In genomic region chr9:80266507-80266906, GRCm38 (mm10) we compare ENCODE assay signal across 18 mouse cellular contexts.
DNase-seq lines count a peak whose midpoint lies in the region; ATAC-seq and TF ChIP-seq lines count a peak whose summit lies in the region.
"Had no signal": no experiment of that assay in that cellular context is flagged by ENCODE, and none has a peak within 500 bp of the region (broad histone marks: within the 10 kb centered on the region; RNA-seq: fewer than 3 reads in every experiment).

No protein-coding gene starts in this region.

- peak; percentile 83 for ATAC-seq in granulocyte monocyte progenitor cell, adult 5-6 weeks (replicated peaks; ENCODE audit: poor library complexity, severe bottlenecking)
- peak; percentile 53 for ATAC-seq in megakaryocyte-erythroid progenitor cell, adult 5-6 weeks (replicated peaks; ENCODE audit: low FRiP score, low TSS enrichment, poor library complexity, severe bottlenecking)
- no peak for ATAC-seq in forebrain, embryonic 12.5 days (ENCODE audit: low FRiP score)
- ATAC-seq: intestine, postnatal 0 days had no signal

- no peak overlapping the region for H3K9ac ChIP-seq in forebrain, embryonic 12.5 days
- H3K9ac ChIP-seq: limb, embryonic 15.5 days had no signal

- no peaks in the 10 kb centered on the region for H3K36me3 ChIP-seq in forebrain, embryonic 12.5 days (replicated peaks)
- H3K36me3 ChIP-seq: limb, embryonic 15.5 days had no signal

- peaks cover 4% of the 10 kb centered on the region; the same call in 1 of the 2 replicates for H3K27me3 ChIP-seq in forebrain, embryonic 12.5 days
- H3K27me3 ChIP-seq: limb, embryonic 15.5 days had no signal

- peak; percentile 8 for DNase-seq in lung, postnatal 25 days (ENCODE audit: low spot score)
- no peak for DNase-seq in lung, adult 18-20 months
- peak; percentile 70 for DNase-seq in thymus, postnatal 25 days
- no peak for DNase-seq in frontal cortex, postnatal 14 days (ENCODE audit: low spot score in 2 of 2)
- DNase-seq in layer of hippocampus, adult 2 months (ENCODE audit: low spot score in 2 of 2) = no peak
- DNase-seq: cerebellum, adult 18-20 months; embryo, embryonic 11 days; heart, adult 11 months; heart, postnatal 36 days; kidney, postnatal 4 days had no signal

- no peak overlapping the region for H3K4me2 ChIP-seq in forebrain, embryonic 12.5 days
- H3K4me2 ChIP-seq: limb, embryonic 15.5 days had no signal

- H3K9me3 ChIP-seq in forebrain, embryonic 12.5 days = no peaks in the 10 kb centered on the region
- H3K9me3 ChIP-seq: limb, embryonic 15.5 days had no signal

- 88% methylated on average over 7 of the region's 7 CpGs for WGBS in forebrain, embryonic 12.5 days

- H3K4me1 ChIP-seq in forebrain, embryonic 12.5 days = no peaks in the 10 kb centered on the region

- H3K4me3 ChIP-seq in forebrain, embryonic 12.5 days (replicated peaks) = no peak overlapping the region
- H3K4me3 ChIP-seq in layer of hippocampus, adult 2 months = no peak overlapping the region
- H3K4me3 ChIP-seq: erythroblast, embryonic 14.5 days; left cerebral cortex, adult 2 months; limb, embryonic 15.5 days had no signal

- H3K27ac ChIP-seq in forebrain, embryonic 12.5 days = no peak overlapping the region
- no peak overlapping the region for H3K27ac ChIP-seq in layer of hippocampus, adult 2 months
- H3K27ac ChIP-seq: left cerebral cortex, adult 2 months; limb, embryonic 15.5 days; macrophage had no signal

- TF ChIP-seq CTCF in layer of hippocampus, adult 2 months (conservative IDR thresholded peaks at IDR 0.05) = no peak

Comparison
In these comparisons a context has a peak if more than half of its experiments do, and no peak if none do; other contexts are left out.
1. DNase-seq: peak in lung, postnatal 25 days (single experiment) and thymus, postnatal 25 days (single experiment); none in lung, adult 18-20 months (0 of 2), frontal cortex, postnatal 14 days (0 of 2) and layer of hippocampus, adult 2 months (0 of 2).